Comparison of ENCODE assay signal across 24 mouse cellular contexts in genomic region chr3:116026996-116027395, GRCm38 (mm10).
"Had no signal": no experiment of that assay in that cellular context is flagged by ENCODE, and none has a peak within 500 bp of the region (broad histone marks: within the 10 kb centered on the region; RNA-seq: fewer than 3 reads in every experiment).

No protein-coding gene starts in this region.

- H3K9me3 ChIP-seq: heart, embryonic 10.5 days; heart, embryonic 12.5 days; hindbrain, embryonic 13.5 days; hindbrain, embryonic 15.5 days; kidney, embryonic 15.5 days; limb, embryonic 12.5 days; limb, embryonic 15.5 days; liver, embryonic 12.5 days had no signal

- H3K4me2 ChIP-seq: heart, embryonic 12.5 days; hindbrain, embryonic 13.5 days; hindbrain, embryonic 15.5 days; kidney, embryonic 15.5 days; limb, embryonic 12.5 days; limb, embryonic 15.5 days; liver, embryonic 12.5 days had no signal

- H3K4me1 ChIP-seq: heart, embryonic 10.5 days; hindbrain, embryonic 13.5 days; hindbrain, embryonic 15.5 days; kidney, embryonic 15.5 days; liver, embryonic 12.5 days had no signal

- H3K9ac ChIP-seq: heart, embryonic 12.5 days; hindbrain, embryonic 13.5 days; hindbrain, embryonic 15.5 days; kidney, embryonic 15.5 days; limb, embryonic 12.5 days; limb, embryonic 15.5 days; liver, embryonic 12.5 days; liver, embryonic 14.5 days had no signal

- ATAC-seq: hindbrain, postnatal 0 days; intestine, embryonic 16.5 days; liver, embryonic 12.5 days had no signal

- DNase-seq: gastrocnemius, postnatal 14 days; gastrocnemius, postnatal 36 days; heart, adult 18-20 months; heart, postnatal 10 days; kidney, adult 11 months; kidney, adult 2 months; kidney, adult 9 months; kidney, postnatal 14 days; kidney, postnatal 36 days; layer of hippocampus, adult 9-11 months; layer of hippocampus, postnatal 36 days; left cerebral cortex, postnatal 4 days had no signal

- H3K27ac ChIP-seq: heart, embryonic 10.5 days; hindbrain, embryonic 13.5 days; hindbrain, embryonic 15.5 days; hindbrain, postnatal 0 days; kidney, embryonic 15.5 days; kidney, postnatal 0 days; limb, embryonic 12.5 days; limb, embryonic 15.5 days; liver, embryonic 12.5 days; liver, embryonic 14.5 days had no signal

- H3K27me3 ChIP-seq: heart, embryonic 12.5 days; hindbrain, embryonic 13.5 days; hindbrain, embryonic 15.5 days; kidney, embryonic 15.5 days; limb, embryonic 12.5 days; limb, embryonic 15.5 days; liver, embryonic 12.5 days had no signal

- H3K4me3 ChIP-seq: heart, embryonic 10.5 days; heart, embryonic 12.5 days; hindbrain, embryonic 13.5 days; hindbrain, embryonic 15.5 days; kidney, embryonic 15.5 days; limb, embryonic 12.5 days; limb, embryonic 15.5 days; liver, embryonic 12.5 days had no signal
